Mouse (Mus musculus) limb, embryonic 10.5 days (tissue): Measurements from ENCODE around the gene Nkd2. TPM values are rescaled to one million over a fixed set of nuclear protein-coding genes. Genes with fewer than 3 reads are reported as not detected.
A peak's percentile ranks its signal among the peaks of the same experiment; 100 is the strongest.

ENCODE experiments used
- DNase-seq: peaks from one replicate; pipeline ENCODE4 v3.0.0-alpha.2; 2017; ENCODE audit warnings: low spot score
- H3K27ac ChIP-seq: fragments of 300-500 bp; sonication (generic); 2 replicates; pipeline ENCODE4 v1.5.1; 2016; ENCODE audit warnings: mild to moderate bottlenecking
- H3K27me3 ChIP-seq: fragments of 300-500 bp; sonication (generic); 2 replicates; pipeline ENCODE4 v1.6.1; 2016; ENCODE audit warnings: low read depth, mild to moderate bottlenecking; ENCODE audit not compliant: poor library complexity, severe bottlenecking
- H3K36me3 ChIP-seq: fragments of 300-500 bp; sonication (generic); 2 replicates; pipeline ENCODE4 v1.6.1; 2016; ENCODE audit warnings: mild to moderate bottlenecking, moderate library complexity
- H3K4me1 ChIP-seq: fragments of 300-500 bp; sonication (generic); 2 replicates; pipeline ENCODE4 v1.6.1; 2016
- H3K4me3 ChIP-seq: fragments of 300-500 bp; sonication (generic); 2 replicates; pipeline ENCODE4 v1.5.1; 2016; ENCODE audit warnings: mild to moderate bottlenecking, moderate library complexity
- H3K9me3 ChIP-seq: fragments of 300-500 bp; sonication (generic); replicated peaks from 2 replicates; pipeline ENCODE4 v1.6.1; 2016; ENCODE audit warnings: mild to moderate bottlenecking
- WGBS: fragments of 180-500 bp; shearing (Covaris S2); methylation state at CpG from one replicate; pipeline ENCODE4 v1.1.7; 2016; 5-methylcytosine and 5-hydroxymethylcytosine counted together
- polyA plus RNA-seq: library from polyadenylated mRNA; unstranded; fragments of >200 nt; fragmentation: Nextera tagmentation; extraction: Ambion mirVana; gene quantifications from 2 replicates; pipeline ENCODE4 v1.2.1, GENCODE M21; 2016

Gene Nkd2
- polyA plus RNA-seq, 1 experiment from 2014 or later, result 57.4 TPM

GRCm38 (mm10) chr13:73837708-73838107, 9.7 kb downstream of the Nkd2 start:
- Histone ChIP-seq H3K4me3 (no peak overlapping the region), H3K27ac (peak overlapping the region; percentile 92; the same call in 1 of the 2 replicates)
- 85% methylated on average over 8 of the region's 8 CpGs for WGBS

GRCm38 (mm10) chr13:73836491-73836890, 10.9 kb downstream of the Nkd2 start:
- H3K27ac ChIP-seq, result peak overlapping the region; percentile 92
- DNase-seq, result no peak
- no peaks in the 10 kb centered on the region for H3K27me3 ChIP-seq
- H3K4me3 ChIP-seq, result no peak overlapping the region
- peaks cover 38% of the 10 kb centered on the region for H3K36me3 ChIP-seq
- WGBS, result 87% methylated on average over 6 of the region's 6 CpGs
- no peaks in the 10 kb centered on the region for H3K9me3 ChIP-seq
- H3K4me1 ChIP-seq, result peaks cover 91% of the 10 kb centered on the region

More at GRCm38 (mm10) chr13:73837708-73838107, 9.7 kb downstream of the Nkd2 start:
- peaks cover 49% of the 10 kb centered on the region for H3K36me3 ChIP-seq
- H3K27me3 ChIP-seq, result no peaks in the 10 kb centered on the region
- H3K4me1 ChIP-seq, result peaks cover 83% of the 10 kb centered on the region
- DNase-seq, result no peak
- H3K9me3 ChIP-seq, result no peaks in the 10 kb centered on the region

GRCm38 (mm10) chr13:73835791-73836190, 11.6 kb downstream of the Nkd2 start:
- peaks cover 96% of the 10 kb centered on the region for H3K4me1 ChIP-seq
- DNase-seq, result no peak
- H3K36me3 ChIP-seq, result peaks cover 40% of the 10 kb centered on the region
- H3K9me3 ChIP-seq, result no peaks in the 10 kb centered on the region
- peak overlapping the region; percentile 3; the same call in 1 of the 2 replicates for H3K4me3 ChIP-seq
- no peaks in the 10 kb centered on the region for H3K27me3 ChIP-seq
- 51% methylated on average over 4 of the region's 4 CpGs for WGBS
- peak overlapping the region; percentile 92 for H3K27ac ChIP-seq

- peak; percentile 89 for DNase-seq
- Histone ChIP-seq H3K36me3 (peaks cover 35% of the 10 kb centered on the region), H3K4me1 (peaks cover 80% of the 10 kb centered on the region)
Observed at GRCm38 (mm10) chr13:73833809-73834208, 13.6 kb downstream of the Nkd2 start.

GRCm38 (mm10) chr13:73831486-73831885, 15.9 kb downstream of the Nkd2 start:
- Histone ChIP-seq H3K27ac (peak overlapping the region; percentile 61; the same call in 1 of the 2 replicates), H3K36me3 (peaks cover 24% of the 10 kb centered on the region), H3K9me3 (no peaks in the 10 kb centered on the region), H3K4me3 (no peak overlapping the region), H3K4me1 (peaks cover 64% of the 10 kb centered on the region), H3K27me3 (no peaks in the 10 kb centered on the region)
- 2% methylated on average over 2 of the region's 2 CpGs for WGBS
- DNase-seq, result peak; percentile 84

More at GRCm38 (mm10) chr13:73833809-73834208, 13.6 kb downstream of the Nkd2 start:
- WGBS, result 9% methylated on average over 12 of the region's 12 CpGs
- no peaks in the 10 kb centered on the region for H3K27me3 ChIP-seq
- H3K4me3 ChIP-seq, result peak overlapping the region; percentile 20; the same call in 1 of the 2 replicates
- H3K27ac ChIP-seq, result peak overlapping the region; percentile 92
- H3K9me3 ChIP-seq, result no peaks in the 10 kb centered on the region

GRCm38 (mm10) chr13:73827243-73827642, 20.2 kb downstream of the Nkd2 start:
- Histone ChIP-seq H3K36me3 (peaks cover 67% of the 10 kb centered on the region), H3K27me3 (no peaks in the 10 kb centered on the region), H3K4me3 (no peak overlapping the region), H3K4me1 (peaks cover 22% of the 10 kb centered on the region), H3K9me3 (no peaks in the 10 kb centered on the region), H3K27ac (no peak overlapping the region; the same call in 1 of the 2 replicates)
- 83% methylated on average over 8 of the region's 8 CpGs for WGBS
- no peak for DNase-seq

GRCm38 (mm10) chr13:73823711-73824110, 23.7 kb downstream of the Nkd2 start:
- no peak overlapping the region for H3K27ac ChIP-seq
- no peaks in the 10 kb centered on the region for H3K9me3 ChIP-seq
- peaks cover 7% of the 10 kb centered on the region; the same call in 1 of the 2 replicates for H3K4me1 ChIP-seq
- H3K27me3 ChIP-seq, result no peaks in the 10 kb centered on the region
- 86% methylated on average over 6 of the region's 6 CpGs for WGBS
- peaks cover 85% of the 10 kb centered on the region for H3K36me3 ChIP-seq
- H3K4me3 ChIP-seq, result no peak overlapping the region
- DNase-seq, result no peak

GRCm38 (mm10) chr13:73822187-73822800, 25.1 kb downstream of the Nkd2 start:
- peak; percentile 48 for DNase-seq
- 80% methylated on average over 4 of the region's 4 CpGs for WGBS
- Histone ChIP-seq H3K4me1 (no peaks in the 10 kb centered on the region), H3K9me3 (no peaks in the 10 kb centered on the region), H3K4me3 (no peak overlapping the region), H3K27ac (no peak overlapping the region), H3K36me3 (peaks cover 99% of the 10 kb centered on the region), H3K27me3 (no peaks in the 10 kb centered on the region)

- 91% methylated on average over 7 of the region's 7 CpGs for WGBS
- Histone ChIP-seq H3K36me3 (peaks cover 99% of the 10 kb centered on the region), H3K4me1 (no peaks in the 10 kb centered on the region), H3K27ac (no peak overlapping the region), H3K27me3 (no peaks in the 10 kb centered on the region), H3K4me3 (no peak overlapping the region), H3K9me3 (no peaks in the 10 kb centered on the region)
- no peak for DNase-seq
Observed at GRCm38 (mm10) chr13:73821251-73821650, 26.2 kb downstream of the Nkd2 start.

GRCm38 (mm10) chr13:73818921-73819320, 28.5 kb downstream of the Nkd2 start:
- DNase-seq, result no peak
- peaks cover 99% of the 10 kb centered on the region for H3K36me3 ChIP-seq
- WGBS, result 76% methylated on average over 3 of the region's 3 CpGs

GRCm38 (mm10) chr13:73816338-73816737, 31.1 kb downstream of the Nkd2 start:
- no peaks in the 10 kb centered on the region for H3K9me3 ChIP-seq
- 89% methylated on average over 6 of the region's 6 CpGs for WGBS
- H3K4me1 ChIP-seq, result no peaks in the 10 kb centered on the region
- H3K27ac ChIP-seq, result no peak overlapping the region
- no peak overlapping the region for H3K4me3 ChIP-seq
- DNase-seq, result no peak
- peaks cover 99% of the 10 kb centered on the region for H3K36me3 ChIP-seq
- H3K27me3 ChIP-seq, result no peaks in the 10 kb centered on the region

More at GRCm38 (mm10) chr13:73818921-73819320, 28.5 kb downstream of the Nkd2 start:
- no peak overlapping the region for H3K27ac ChIP-seq
- H3K4me1 ChIP-seq, result no peaks in the 10 kb centered on the region
- H3K27me3 ChIP-seq, result no peaks in the 10 kb centered on the region
- H3K9me3 ChIP-seq, result no peaks in the 10 kb centered on the region
- H3K4me3 ChIP-seq, result no peak overlapping the region

- no peak overlapping the region for H3K27ac ChIP-seq
- no peak overlapping the region for H3K4me3 ChIP-seq
- no peaks in the 10 kb centered on the region for H3K4me1 ChIP-seq
- 95% methylated on average over 7 of the region's 7 CpGs for WGBS
- H3K36me3 ChIP-seq, result peaks cover 99% of the 10 kb centered on the region
- DNase-seq, result no peak
- H3K27me3 ChIP-seq, result no peaks in the 10 kb centered on the region
- no peaks in the 10 kb centered on the region for H3K9me3 ChIP-seq
Observed at GRCm38 (mm10) chr13:73814181-73814580, 33.2 kb downstream of the Nkd2 start.

GRCm38 (mm10) chr13:73812936-73813335, 34.5 kb downstream of the Nkd2 start:
- Histone ChIP-seq H3K4me3 (no peak overlapping the region), H3K9me3 (no peaks in the 10 kb centered on the region), H3K27ac (no peak overlapping the region), H3K4me1 (no peaks in the 10 kb centered on the region), H3K27me3 (no peaks in the 10 kb centered on the region), H3K36me3 (peaks cover 99% of the 10 kb centered on the region)
- DNase-seq, result no peak
- 94% methylated on average over 3 of the region's 3 CpGs for WGBS
